Mouse (Mus musculus) cortical plate, adult 2 months (tissue): ENCODE results near the gene Fyb.

ENCODE experiments used
- CTCF ChIP-seq: fragments of 200-500 bp; IDR thresholded peaks from 2 replicates; pipeline ENCODE4 v1.5.1; 2011; ENCODE audit warnings: mild to moderate bottlenecking, control low read depth, low read length; ENCODE audit not compliant: insufficient read depth; ENCODE audit errors: extremely low read depth
- POLR2A ChIP-seq: fragments of 200-500 bp; IDR thresholded peaks from 2 replicates; pipeline ENCODE4 v1.6.1; 2011; ENCODE audit warnings: mild to moderate bottlenecking, low read length, control low read depth; ENCODE audit not compliant: insufficient read depth; ENCODE audit errors: extremely low read depth

DNA sequence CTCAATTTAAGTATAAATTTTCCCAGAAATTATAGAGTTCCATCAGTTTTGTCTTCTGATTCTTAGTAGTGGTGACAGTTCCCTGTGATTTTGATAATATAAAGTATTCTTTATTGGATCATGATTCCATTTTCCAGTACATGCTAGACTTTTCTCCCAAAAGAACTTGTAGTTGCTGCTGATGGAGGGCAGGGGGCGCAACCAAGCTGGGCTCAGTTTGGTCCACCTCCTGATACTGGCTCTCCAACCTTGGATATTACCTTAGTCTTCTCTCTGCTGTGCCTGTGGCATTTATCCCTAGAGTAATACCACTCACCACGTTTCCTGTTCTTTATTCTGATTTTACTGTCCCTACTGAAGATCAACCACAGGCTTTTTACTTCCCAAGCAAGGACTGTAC is 179.5 kb downstream of the Fyb start:
- TF ChIP-seq CTCF = 0 out of 2 replicates have a peak, but pooled peaks have one; percentile 24
- TF ChIP-seq POLR2A = no peak
